Mouse (Mus musculus) urinary bladder, postnatal 14 days (tissue): Measurements from ENCODE around the gene Psmd3.
"Not testable (repeated sequence)": the region's sequence is repeated elsewhere in the genome, so short reads cannot be mapped to it uniquely, and the experiment has no call there.

ENCODE experiments used
- DNase-seq: peaks from one replicate; pipeline ENCODE4 v3.0.0; 2021; ENCODE audit warnings: low spot score

Gene Psmd3

GRCm38 (mm10) chr11:98720756-98721155 lies 38.4 kb downstream of the Psmd3 start:
- no peak for DNase-seq

GRCm38 (mm10) chr11:98721458-98722226 lies 39.3 kb downstream of the Psmd3 start:
- peak; percentile 67 for DNase-seq

- DNase-seq = no peak
Measured at GRCm38 (mm10) chr11:98723098-98723497, 40.7 kb downstream of the Psmd3 start.

GRCm38 (mm10) chr11:98725926-98726506 lies 43.7 kb downstream of the Psmd3 start:
- DNase-seq = no peak

- DNase-seq = peak; percentile 84
Measured at GRCm38 (mm10) chr11:98729119-98729588, 46.8 kb downstream of the Psmd3 start, which contains the start of gene Med24. Gene Med24, minus strand, starts transcription at chr11:98729435.

GRCm38 (mm10) chr11:98730727-98731126 lies 48.4 kb downstream of the Psmd3 start:
- no peak for DNase-seq

- no peak for DNase-seq
Measured at GRCm38 (mm10) chr11:98731134-98731533, 48.8 kb downstream of the Psmd3 start.

- DNase-seq = no peak
Measured at GRCm38 (mm10) chr11:98734020-98734419, 51.7 kb downstream of the Psmd3 start.

- DNase-seq = no peak
Measured at GRCm38 (mm10) chr11:98735111-98735510, 52.8 kb downstream of the Psmd3 start.

GRCm38 (mm10) chr11:98736176-98736575 lies 53.8 kb downstream of the Psmd3 start:
- DNase-seq = no peak

GRCm38 (mm10) chr11:98737220-98737619 lies 54.9 kb downstream of the Psmd3 start:
- DNase-seq = not testable (repeated sequence)

GRCm38 (mm10) chr11:98738428-98738911 lies 56.1 kb downstream of the Psmd3 start:
- DNase-seq = no peak

- no peak for DNase-seq
Measured at GRCm38 (mm10) chr11:98738925-98739324, 56.6 kb downstream of the Psmd3 start.

- DNase-seq = no peak
Measured at GRCm38 (mm10) chr11:98740026-98740392, 57.7 kb downstream of the Psmd3 start.

- DNase-seq = peak; percentile 74
Measured at GRCm38 (mm10) chr11:98740393-98741050, 58.2 kb downstream of the Psmd3 start, which contains the start of gene Thra. Gene Thra, plus strand, starts transcription at chr11:98740638.

GRCm38 (mm10) chr11:98741051-98741620 lies 58.8 kb downstream of the Psmd3 start:
- no peak for DNase-seq

- DNase-seq = peak; percentile 83
Measured at GRCm38 (mm10) chr11:98741622-98742396, 59.5 kb downstream of the Psmd3 start.

GRCm38 (mm10) chr11:98742397-98743291 lies 60.3 kb downstream of the Psmd3 start:
- no peak for DNase-seq

- peak; percentile 64 for DNase-seq
Measured at GRCm38 (mm10) chr11:98743655-98744345, 61.4 kb downstream of the Psmd3 start.
